Mouse (Mus musculus) small intestine, adult 2 months (tissue): Measurements from ENCODE around the gene Sycn. TPM values are rescaled to one million over a fixed set of nuclear protein-coding genes. Genes with fewer than 3 reads are reported as not detected.

ENCODE experiments used
- H3K27ac ChIP-seq: fragments of 200-500 bp; 2 replicates; pipeline ENCODE4 v1.5.1; 2012; ENCODE audit warnings: low read depth, low read length, control low read depth, inconsistent platforms; ENCODE audit not compliant: insufficient read depth
- H3K27me3 ChIP-seq: fragments of 200-500 bp; 2 replicates; pipeline ENCODE4 v1.6.1; 2012; ENCODE audit warnings: mild to moderate bottlenecking, moderate library complexity, low read length, inconsistent platforms; ENCODE audit not compliant: control insufficient read depth, insufficient read depth
- H3K36me3 ChIP-seq: fragments of 200-500 bp; 2 replicates; pipeline ENCODE4 v1.6.1; 2012; ENCODE audit warnings: mild to moderate bottlenecking, low read length, control low read depth, inconsistent platforms; ENCODE audit not compliant: control insufficient read depth, insufficient read depth
- H3K4me1 ChIP-seq: fragments of 200-500 bp; 2 replicates; pipeline ENCODE4 v1.6.1; 2012; ENCODE audit warnings: low read length, inconsistent platforms, mixed read lengths; ENCODE audit not compliant: control insufficient read depth, insufficient read depth, insufficient read length
- H3K4me3 ChIP-seq: fragments of 200-500 bp; 2 replicates; pipeline ENCODE4 v1.5.1; 2012; ENCODE audit warnings: low read depth, mild to moderate bottlenecking, control low read depth, inconsistent platforms, low read length, moderate library complexity
- CTCF ChIP-seq: fragments of 200-500 bp; IDR thresholded peaks from 2 replicates; pipeline ENCODE4 v1.5.1; 2012; ENCODE audit warnings: low read depth, mild to moderate bottlenecking, control low read depth, inconsistent platforms, low read length, moderate library complexity, mixed read lengths; ENCODE audit not compliant: insufficient replicate concordance, insufficient read length; ENCODE audit errors: extremely low read depth
- POLR2A ChIP-seq: fragments of 200-500 bp; IDR thresholded peaks from 2 replicates; pipeline ENCODE4 v1.6.1; 2012; ENCODE audit warnings: low read depth, mild to moderate bottlenecking, control low read depth, inconsistent platforms, low read length, moderate library complexity
- WGBS: fragments of 180-500 bp; shearing (Covaris S2); methylation state at CpG from one replicate; pipeline ENCODE4 v1.1.7; 2018; 5-methylcytosine and 5-hydroxymethylcytosine counted together
- polyA plus RNA-seq: library from polyadenylated mRNA; depleted of rRNA; stranded (reverse); fragments of >200 nt; gene quantifications from 2 replicates; pipeline ENCODE4 v1.2.3, GENCODE M21; 2012

Sycn gene
- polyA plus RNA-seq, 1 experiment: 32.7 TPM

DNA sequence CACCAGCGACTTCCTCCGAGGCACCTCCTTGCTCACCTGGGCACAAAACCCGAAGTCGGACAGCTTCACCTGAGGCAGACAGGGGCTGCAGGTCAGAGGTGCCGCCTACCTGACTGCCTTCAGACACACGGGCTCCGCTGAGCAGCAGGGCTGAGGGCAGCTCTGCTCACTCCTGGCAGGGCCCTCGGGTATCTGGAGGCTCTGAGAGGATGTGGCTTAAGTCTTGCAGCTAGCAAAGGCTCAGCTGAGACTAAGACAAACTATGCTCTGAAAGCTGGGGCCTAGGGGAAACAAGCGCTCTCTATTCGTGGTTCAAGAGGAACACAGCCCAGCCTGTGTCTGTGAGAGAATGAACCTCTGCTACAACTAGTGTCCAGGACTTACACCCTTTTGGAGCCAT lies 20.2 kb downstream of the Sycn start:
- H3K27me3 ChIP-seq: no peaks in the 10 kb centered on the region

DNA sequence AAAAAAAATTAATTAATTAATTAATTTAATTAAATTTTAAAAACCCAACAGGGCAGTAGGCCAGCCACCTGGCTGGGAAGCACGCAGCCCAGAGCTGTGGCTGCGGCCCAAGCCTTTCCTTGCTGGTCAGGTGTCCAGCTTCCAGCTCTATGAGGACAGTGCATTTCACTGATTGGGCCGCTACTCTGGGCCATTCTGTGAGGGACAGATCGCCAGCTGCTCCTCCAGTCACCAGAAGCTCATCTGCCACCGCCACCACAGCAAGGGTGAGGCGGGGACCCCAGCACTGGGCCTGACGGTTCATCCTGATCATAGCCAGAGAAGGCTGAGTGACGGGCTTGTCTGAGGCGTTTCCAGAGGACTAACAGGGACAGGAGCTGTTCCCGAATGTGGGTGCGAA lies 21.3 kb downstream of the Sycn start:
- no peaks in the 10 kb centered on the region for H3K4me1 ChIP-seq
- WGBS: 93% methylated on average over 11 of the region's 11 CpGs
- H3K4me3 ChIP-seq: no peak overlapping the region
- no peak overlapping the region for H3K27ac ChIP-seq
- no peak for TF ChIP-seq POLR2A
- TF ChIP-seq CTCF: no peak
- H3K27me3 ChIP-seq: no peaks in the 10 kb centered on the region
- peaks cover 75% of the 10 kb centered on the region for H3K36me3 ChIP-seq

More for the DNA sequence above, 20.2 kb downstream of the Sycn start:
- TF ChIP-seq CTCF (no peak), POLR2A (no peak)
- WGBS: 89% methylated on average over 10 of the region's 10 CpGs
- H3K36me3 ChIP-seq: peaks cover 64% of the 10 kb centered on the region
- no peak overlapping the region for H3K4me3 ChIP-seq
- peaks cover 3% of the 10 kb centered on the region for H3K4me1 ChIP-seq
- H3K27ac ChIP-seq: no peak overlapping the region

DNA sequence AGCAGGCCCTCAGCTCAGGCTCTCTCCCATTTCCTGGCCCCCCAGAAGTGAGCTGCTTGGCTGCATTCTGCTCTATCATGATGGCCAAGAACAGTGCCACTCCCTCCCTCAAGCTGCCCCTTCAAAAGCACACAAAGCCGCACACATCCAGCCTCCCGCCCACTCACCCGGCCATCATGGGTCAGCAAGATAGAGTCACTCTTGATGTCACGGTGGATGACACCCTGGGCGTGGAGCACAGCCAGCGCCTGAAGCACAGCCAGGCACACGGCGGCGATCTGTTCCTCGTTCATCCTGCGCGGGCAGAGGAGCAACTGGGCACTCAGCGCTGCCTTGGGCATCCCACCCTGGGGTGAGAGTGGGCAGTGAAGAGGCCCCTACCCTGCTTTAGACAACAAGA lies 21.7 kb downstream of the Sycn start:
- Histone ChIP-seq H3K4me3 (no peak overlapping the region), H3K36me3 (peaks cover 79% of the 10 kb centered on the region), H3K27ac (no peak overlapping the region), H3K4me1 (no peaks in the 10 kb centered on the region), H3K27me3 (no peaks in the 10 kb centered on the region)
- WGBS: 91% methylated on average over 13 of the region's 13 CpGs
- TF ChIP-seq CTCF: no peak
- TF ChIP-seq POLR2A: no peak

DNA sequence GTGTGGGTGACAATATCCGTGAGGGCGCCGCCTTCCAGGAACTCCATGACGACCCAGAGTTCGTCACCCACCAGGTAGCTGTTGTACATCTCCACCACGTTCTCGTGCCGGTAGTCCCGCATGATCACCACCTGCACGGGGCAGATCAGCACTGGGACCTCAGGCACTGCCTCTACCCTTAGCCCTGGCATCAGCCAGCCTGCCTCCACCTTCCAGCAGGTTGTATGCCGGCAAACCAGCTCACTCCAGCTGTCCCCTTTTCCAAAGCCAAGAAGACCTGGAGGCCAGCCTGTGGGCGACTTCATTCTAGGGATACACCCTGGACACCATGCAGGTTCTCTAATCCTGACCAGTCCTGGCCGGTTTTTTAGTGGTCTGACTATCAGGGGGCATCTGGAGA lies 22.3 kb downstream of the Sycn start:
- Histone ChIP-seq H3K4me1 (no peaks in the 10 kb centered on the region), H3K27me3 (no peaks in the 10 kb centered on the region), H3K4me3 (no peak overlapping the region), H3K27ac (no peak overlapping the region), H3K36me3 (peaks cover 82% of the 10 kb centered on the region)
- 96% methylated on average over 13 of the region's 13 CpGs for WGBS
- no peak for TF ChIP-seq CTCF
- TF ChIP-seq POLR2A: no peak

DNA sequence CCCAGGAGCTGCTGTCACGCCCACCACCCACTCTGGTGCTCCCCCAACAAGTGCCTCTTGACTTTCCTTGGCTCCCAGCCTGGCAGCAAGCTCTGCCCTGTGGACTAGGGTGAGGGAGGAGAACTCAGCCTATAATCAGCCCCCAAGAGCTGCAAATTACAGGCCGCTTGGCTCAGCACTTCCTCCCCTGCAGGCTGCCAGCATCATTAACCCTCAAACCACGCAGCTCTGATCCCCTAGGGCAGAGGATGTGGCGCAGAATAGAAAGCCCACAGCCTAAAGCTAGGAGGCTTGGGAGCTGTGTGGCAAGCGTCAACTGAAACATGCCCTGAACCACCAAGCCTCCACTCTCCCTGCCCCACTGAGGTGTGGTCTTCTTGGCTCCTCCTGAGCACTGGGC lies 24.7 kb downstream of the Sycn start:
- Histone ChIP-seq H3K27ac (no peak overlapping the region), H3K4me3 (no peak overlapping the region), H3K27me3 (no peaks in the 10 kb centered on the region), H3K4me1 (peaks cover 15% of the 10 kb centered on the region), H3K36me3 (peaks cover 80% of the 10 kb centered on the region)
- TF ChIP-seq POLR2A: no peak
- TF ChIP-seq CTCF: no peak
- WGBS: 80% methylated on average over 5 of the region's 5 CpGs

DNA sequence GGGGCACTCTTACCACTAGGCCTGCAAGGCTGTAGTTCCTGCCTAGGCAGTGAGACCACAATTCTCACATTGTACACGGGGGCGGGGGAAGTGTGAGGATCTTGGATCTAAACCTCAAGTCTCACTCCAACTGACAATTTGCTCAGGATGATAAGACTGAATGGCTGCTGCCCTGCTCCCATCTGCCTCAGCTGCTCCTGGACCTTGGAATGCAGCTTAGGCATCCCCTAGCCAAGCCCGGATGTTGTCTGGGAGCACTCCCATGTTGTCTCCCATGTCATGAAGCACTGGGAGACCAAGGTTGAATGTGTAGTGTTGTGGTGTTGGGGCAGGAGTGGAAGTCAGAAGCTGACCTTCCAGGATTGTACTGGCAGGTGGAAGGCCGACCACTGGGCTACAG lies 26.9 kb downstream of the Sycn start:
- Histone ChIP-seq H3K4me1 (peaks cover 35% of the 10 kb centered on the region), H3K4me3 (no peak overlapping the region), H3K36me3 (peaks cover 64% of the 10 kb centered on the region), H3K27ac (no peak overlapping the region), H3K27me3 (no peaks in the 10 kb centered on the region)
- TF ChIP-seq POLR2A (no peak), CTCF (no peak)
- 88% methylated on average over 4 of the region's 4 CpGs for WGBS

DNA sequence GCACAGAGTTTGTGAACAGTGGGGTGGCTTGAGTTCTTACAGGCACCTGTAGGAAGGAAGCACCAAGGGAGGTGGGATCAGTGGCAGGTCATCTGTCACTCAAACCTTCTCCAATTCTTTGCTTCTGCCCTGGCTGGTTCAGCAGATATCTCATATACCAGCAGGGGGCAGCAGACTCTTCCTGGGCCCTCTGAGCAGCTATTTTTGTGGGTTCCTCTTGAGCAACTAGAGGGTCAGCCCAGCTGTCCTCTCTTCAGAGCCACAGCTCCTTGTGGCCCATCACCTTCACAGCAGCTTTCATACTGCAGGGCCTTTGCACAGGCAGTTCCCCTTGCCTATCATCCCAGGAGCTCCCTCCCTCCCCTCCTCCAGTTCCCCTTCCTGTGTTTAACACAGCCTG lies 27.6 kb downstream of the Sycn start:
- H3K36me3 ChIP-seq: peaks cover 57% of the 10 kb centered on the region
- no peak overlapping the region for H3K27ac ChIP-seq
- H3K4me3 ChIP-seq: no peak overlapping the region

More for the DNA sequence above, 27.6 kb downstream of the Sycn start:
- TF ChIP-seq CTCF (peak; percentile 92; the same call in 1 of the 2 replicates), POLR2A (no peak)
- Histone ChIP-seq H3K27me3 (no peaks in the 10 kb centered on the region), H3K4me1 (peaks cover 42% of the 10 kb centered on the region)
